Mouse (Mus musculus): ENCODE data around the gene Arhgdib. TPM values are rescaled to one million over a fixed set of nuclear protein-coding genes. Genes with fewer than 3 reads are reported as not detected.

Arhgdib gene
- polyA plus RNA-seq (2014; fragmentation: Nextera tagmentation; extraction: Ambion mirVana), result 7.0 and 16.6 TPM in 2 replicates

DNA sequence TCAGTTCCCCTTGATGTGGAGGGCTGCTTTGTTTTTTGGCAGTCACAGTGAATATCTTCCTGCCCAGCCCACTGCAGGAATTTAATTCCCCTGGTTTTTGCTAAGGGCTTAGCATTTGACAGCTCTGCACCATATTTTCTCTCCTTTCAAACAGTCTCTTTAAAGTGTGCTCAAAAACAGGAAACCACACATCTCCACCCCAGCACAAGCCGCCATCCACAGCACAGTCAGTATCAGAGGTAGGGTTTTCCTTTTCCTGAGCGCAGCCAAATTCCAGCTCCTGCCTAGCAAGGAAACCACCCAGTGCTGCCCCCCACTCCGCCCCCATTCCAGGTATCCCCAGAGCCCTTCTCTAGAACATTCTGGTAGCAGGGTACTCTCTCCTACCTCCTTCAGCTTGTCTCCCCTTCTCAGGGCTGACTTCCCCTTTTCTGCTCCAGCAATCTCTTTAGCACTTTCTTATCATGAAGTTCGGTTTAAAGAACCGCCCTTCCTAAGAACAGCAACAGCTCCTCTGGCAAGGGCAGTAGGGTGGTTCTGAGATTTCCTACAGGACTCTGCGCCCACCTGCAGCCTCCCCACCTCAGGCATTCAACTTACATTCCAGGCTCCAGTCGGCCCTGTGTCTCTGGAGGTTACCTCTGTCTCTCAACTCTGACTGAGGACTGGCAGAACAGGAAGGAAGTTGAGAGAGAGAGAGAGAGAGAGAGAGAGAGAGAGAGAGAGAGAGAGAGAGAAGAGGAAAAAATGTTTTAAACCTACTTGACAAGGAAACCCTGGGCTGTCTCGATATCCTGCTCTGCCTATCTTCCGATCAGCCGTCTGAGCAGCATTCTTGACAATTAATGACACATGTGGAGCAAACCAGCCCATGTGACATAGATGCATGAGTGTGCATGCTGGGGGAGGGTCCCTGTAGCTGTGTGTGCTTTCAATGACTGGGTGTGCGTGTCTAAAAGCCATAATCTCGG, at the start of gene Arhgdib:
Arhgdib (minus strand) TSS at position 849 of the 971 bp plus-strand sequence.
- Histone ChIP-seq H3K27ac (replicated peaks; ENCODE audit: low read depth, low read length) (0 out of 2 replicates have a peak within 1 kb of the TSS, but pooled peaks have one; percentile 20), H3K36me3 (ENCODE audit: control insufficient read depth, insufficient read depth, low read length) (no peaks in the 10 kb centered on the region), H3K4me3 (replicated peaks; ENCODE audit: low read depth, low read length) (no peak within 1 kb of the TSS), H3K4me2 (ENCODE audit: low read length) (no peak within 1 kb of the TSS), H3K9me3 (ENCODE audit: control insufficient read depth, low read length) (no peaks in the 10 kb centered on the region), H3K9ac (replicated peaks; ENCODE audit: low read length) (no peak within 1 kb of the TSS), H3K4me1 (ENCODE audit: control insufficient read depth, insufficient read depth, low read length) (0 out of 2 replicates have a peak, but pooled peaks cover 3% of the 10 kb centered on the region), H3K27me3 (ENCODE audit: control insufficient read depth, insufficient read depth, low read length) (no peaks in the 10 kb centered on the region)
- ATAC-seq (ENCODE audit: low FRiP score, low TSS enrichment) (no peak), DNase-seq (no peak)
- WGBS, result 73% methylated on average over 12 of the region's 12 CpGs

DNA sequence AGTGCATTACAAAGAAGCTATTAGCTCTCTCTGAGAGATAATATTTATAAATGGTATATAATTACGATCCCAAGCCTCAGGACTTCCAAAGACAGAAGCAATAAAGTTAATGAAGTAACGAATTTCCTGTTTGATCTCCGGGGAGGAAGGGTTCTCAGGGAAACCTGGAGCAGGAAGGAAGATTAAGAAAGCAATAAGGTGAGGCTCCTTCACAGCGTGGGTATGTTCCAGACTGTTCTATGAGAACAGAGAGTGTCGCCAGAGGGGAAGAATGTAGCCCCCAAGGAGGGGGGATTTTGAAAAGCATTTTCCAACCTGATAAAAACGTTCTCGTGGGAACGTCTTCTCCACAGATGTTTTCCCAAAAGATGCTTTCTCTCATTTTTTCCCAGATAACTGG, 48.9 kb upstream of the Arhgdib start:
- H3K4me2 ChIP-seq (ENCODE audit: low read length), result no peak overlapping the region
- ATAC-seq (ENCODE audit: low FRiP score, low TSS enrichment) (no peak), DNase-seq (no peak)
- no peak overlapping the region for H3K4me3 ChIP-seq (replicated peaks; ENCODE audit: low read depth, low read length)
- no peaks in the 10 kb centered on the region for H3K27me3 ChIP-seq (ENCODE audit: control insufficient read depth, insufficient read depth, low read length)
- H3K9me3 ChIP-seq (ENCODE audit: control insufficient read depth, low read length), result no peaks in the 10 kb centered on the region
- 74% methylated on average over 8 of the region's 8 CpGs for WGBS
- no peaks in the 10 kb centered on the region for H3K36me3 ChIP-seq (ENCODE audit: control insufficient read depth, insufficient read depth, low read length)
- H3K4me1 ChIP-seq (ENCODE audit: control insufficient read depth, insufficient read depth, low read length), result no peaks in the 10 kb centered on the region
- no peak overlapping the region for H3K9ac ChIP-seq (replicated peaks; ENCODE audit: low read length)
- H3K27ac ChIP-seq (replicated peaks; ENCODE audit: low read depth, low read length), result no peak overlapping the region

DNA sequence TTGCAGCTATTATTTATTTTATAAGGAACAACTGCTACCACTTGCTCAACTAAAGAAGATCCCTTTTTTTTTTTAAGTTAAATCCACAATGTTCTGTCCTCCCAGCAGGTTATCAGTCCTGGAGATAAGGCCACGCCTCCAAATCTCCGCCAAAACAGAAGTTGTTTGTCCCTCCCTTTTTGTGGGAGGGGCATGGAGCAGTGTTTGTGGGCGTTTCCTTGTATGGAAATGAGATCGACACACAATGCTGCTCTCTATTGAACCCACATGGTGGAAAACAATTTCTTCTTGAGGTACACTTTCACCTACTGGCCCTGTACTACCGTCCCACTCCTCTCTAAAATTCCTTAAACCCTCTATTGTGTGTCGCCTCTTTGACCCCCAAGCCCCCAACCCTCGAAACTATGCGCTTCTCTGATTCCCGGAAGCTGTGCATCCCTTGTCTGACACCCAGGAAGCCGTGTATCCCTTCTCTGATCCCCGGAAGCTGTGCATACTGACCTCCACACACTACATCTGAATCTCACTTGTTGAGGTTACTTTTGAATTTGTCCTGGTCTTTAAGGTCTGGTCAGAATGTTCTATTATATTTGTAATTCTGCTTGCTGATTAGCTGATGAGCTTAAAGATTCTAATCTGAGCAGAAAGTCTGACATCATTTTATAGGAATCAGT, 48.3 kb upstream of the Arhgdib start:
- Histone ChIP-seq H3K9me3 (ENCODE audit: control insufficient read depth, low read length) (no peaks in the 10 kb centered on the region), H3K9ac (replicated peaks; ENCODE audit: low read length) (no peak overlapping the region), H3K4me1 (ENCODE audit: control insufficient read depth, insufficient read depth, low read length) (no peaks in the 10 kb centered on the region), H3K27me3 (ENCODE audit: control insufficient read depth, insufficient read depth, low read length) (no peaks in the 10 kb centered on the region), H3K4me2 (ENCODE audit: low read length) (no peak overlapping the region), H3K27ac (replicated peaks; ENCODE audit: low read depth, low read length) (no peak overlapping the region), H3K4me3 (replicated peaks; ENCODE audit: low read depth, low read length) (no peak overlapping the region), H3K36me3 (ENCODE audit: control insufficient read depth, insufficient read depth, low read length) (no peaks in the 10 kb centered on the region)
- DNase-seq, result no peak
- WGBS, result 35% methylated on average over 11 of the region's 11 CpGs
- no peak for ATAC-seq (ENCODE audit: low FRiP score, low TSS enrichment)

DNA sequence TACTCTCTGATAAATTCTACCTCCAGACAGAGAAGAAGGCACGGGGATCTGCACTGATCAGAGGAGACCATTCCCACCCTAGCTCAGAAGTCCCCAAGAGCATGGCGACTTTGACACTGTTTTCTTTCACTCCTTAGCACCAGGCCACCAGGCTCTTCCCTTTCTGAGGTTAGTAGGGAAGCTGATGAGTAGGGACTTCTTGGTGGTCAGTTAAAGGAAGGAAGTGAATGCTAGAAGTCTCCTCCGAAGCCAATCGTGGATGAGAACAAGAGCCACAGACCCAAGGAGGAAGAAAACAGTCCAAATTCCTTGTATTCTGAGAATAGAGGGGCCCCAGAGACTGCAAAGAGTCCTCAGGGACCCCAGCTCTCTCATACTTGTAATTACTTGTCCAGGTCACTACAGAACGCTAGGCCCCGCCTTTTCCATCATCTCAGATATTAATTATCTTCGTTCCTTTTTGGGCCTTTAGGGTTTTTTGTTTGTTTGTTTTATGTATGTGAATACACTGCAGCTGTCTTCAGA, 46.9 kb upstream of the Arhgdib start:
- DNase-seq, result no peak
- Histone ChIP-seq H3K27me3 (ENCODE audit: control insufficient read depth, insufficient read depth, low read length) (no peaks in the 10 kb centered on the region), H3K36me3 (ENCODE audit: control insufficient read depth, insufficient read depth, low read length) (no peaks in the 10 kb centered on the region), H3K27ac (replicated peaks; ENCODE audit: low read depth, low read length) (no peak overlapping the region), H3K4me3 (replicated peaks; ENCODE audit: low read depth, low read length) (no peak overlapping the region), H3K9me3 (ENCODE audit: control insufficient read depth, low read length) (no peaks in the 10 kb centered on the region), H3K4me2 (ENCODE audit: low read length) (no peak overlapping the region), H3K4me1 (ENCODE audit: control insufficient read depth, insufficient read depth, low read length) (no peaks in the 10 kb centered on the region), H3K9ac (replicated peaks; ENCODE audit: low read length) (no peak overlapping the region)
- WGBS, result 92% methylated on average over 7 of the region's 7 CpGs
- ATAC-seq (ENCODE audit: low FRiP score, low TSS enrichment), result no peak

DNA sequence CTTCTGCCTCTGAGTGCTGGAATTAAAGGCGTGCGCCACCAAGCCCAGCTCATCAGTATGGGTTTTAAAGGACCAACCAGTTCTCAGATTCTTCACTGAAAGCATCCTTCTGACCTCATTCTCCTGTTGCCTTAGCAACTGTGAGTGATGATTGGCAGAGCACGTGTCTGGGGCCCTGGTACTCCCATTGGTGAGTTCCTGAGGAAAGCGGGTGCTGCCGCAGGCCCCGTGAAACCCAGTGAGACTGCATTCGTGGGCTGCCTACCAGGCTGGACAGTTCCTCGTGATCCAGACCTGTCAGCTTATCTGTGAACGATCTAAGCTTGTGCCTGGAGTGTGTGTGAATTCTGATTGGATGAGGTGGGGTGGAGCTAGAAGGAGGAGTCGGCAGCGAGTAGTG, 45.0 kb upstream of the Arhgdib start:
- Histone ChIP-seq H3K4me2 (ENCODE audit: low read length) (no peak overlapping the region), H3K27me3 (ENCODE audit: control insufficient read depth, insufficient read depth, low read length) (no peaks in the 10 kb centered on the region), H3K9me3 (ENCODE audit: control insufficient read depth, low read length) (no peaks in the 10 kb centered on the region), H3K4me1 (ENCODE audit: control insufficient read depth, insufficient read depth, low read length) (no peaks in the 10 kb centered on the region), H3K36me3 (ENCODE audit: control insufficient read depth, insufficient read depth, low read length) (no peaks in the 10 kb centered on the region), H3K27ac (replicated peaks; ENCODE audit: low read depth, low read length) (no peak overlapping the region), H3K4me3 (replicated peaks; ENCODE audit: low read depth, low read length) (no peak overlapping the region), H3K9ac (replicated peaks; ENCODE audit: low read length) (no peak overlapping the region)
- 60% methylated on average over 11 of the region's 11 CpGs for WGBS
- ATAC-seq (ENCODE audit: low FRiP score, low TSS enrichment), result no peak
- DNase-seq, result no peak

DNA sequence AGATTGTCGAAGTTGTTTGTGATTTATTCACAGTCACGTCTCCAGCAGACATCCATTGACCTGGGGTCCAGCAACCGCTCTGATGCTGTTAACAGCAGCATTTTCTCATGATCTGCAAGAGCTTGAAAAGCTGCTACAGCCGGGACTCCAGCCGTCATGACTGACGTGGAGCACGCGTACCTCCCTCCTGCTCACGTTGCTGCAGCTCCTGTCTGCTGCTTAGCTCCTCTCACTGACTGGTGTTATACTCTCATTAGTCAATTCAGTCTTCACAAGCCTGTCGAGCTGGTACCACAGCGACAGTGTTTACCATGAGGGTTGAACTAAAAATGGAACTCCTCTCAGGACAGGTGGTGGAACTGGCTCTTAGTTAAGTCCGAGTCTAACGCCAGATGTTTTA, 44.3 kb upstream of the Arhgdib start:
- DNase-seq, result no peak
- no peak for ATAC-seq (ENCODE audit: low FRiP score, low TSS enrichment)
- Histone ChIP-seq H3K36me3 (ENCODE audit: control insufficient read depth, insufficient read depth, low read length) (no peaks in the 10 kb centered on the region), H3K9ac (replicated peaks; ENCODE audit: low read length) (no peak overlapping the region), H3K4me2 (ENCODE audit: low read length) (no peak overlapping the region), H3K27ac (replicated peaks; ENCODE audit: low read depth, low read length) (no peak overlapping the region), H3K9me3 (ENCODE audit: control insufficient read depth, low read length) (no peaks in the 10 kb centered on the region), H3K4me1 (ENCODE audit: control insufficient read depth, insufficient read depth, low read length) (no peaks in the 10 kb centered on the region), H3K4me3 (replicated peaks; ENCODE audit: low read depth, low read length) (no peak overlapping the region), H3K27me3 (ENCODE audit: control insufficient read depth, insufficient read depth, low read length) (no peaks in the 10 kb centered on the region)
- 72% methylated on average over 13 of the region's 13 CpGs for WGBS

DNA sequence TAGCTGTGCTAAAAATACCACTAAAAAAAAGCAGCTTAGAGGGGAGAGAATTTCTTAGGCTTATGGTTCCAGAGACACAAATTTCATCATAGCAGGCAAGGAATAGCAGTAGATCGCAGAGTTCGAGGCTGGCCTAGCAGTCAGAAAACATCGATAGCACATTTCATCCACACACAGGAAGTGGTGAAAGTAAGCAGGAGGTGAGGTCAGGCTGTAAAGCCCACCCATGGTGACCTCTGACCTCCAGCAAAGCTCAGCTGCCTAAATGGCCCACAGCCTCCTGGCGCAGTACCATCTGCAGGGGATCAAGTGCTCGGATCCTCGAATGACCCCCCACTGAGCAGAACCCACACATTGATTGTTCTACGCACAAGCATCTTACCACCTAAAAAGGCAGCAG, 41.5 kb upstream of the Arhgdib start:
- no peaks in the 10 kb centered on the region for H3K27me3 ChIP-seq (ENCODE audit: control insufficient read depth, insufficient read depth, low read length)
- DNase-seq, result no peak
- no peaks in the 10 kb centered on the region for H3K36me3 ChIP-seq (ENCODE audit: control insufficient read depth, insufficient read depth, low read length)
- no peaks in the 10 kb centered on the region for H3K4me1 ChIP-seq (ENCODE audit: control insufficient read depth, insufficient read depth, low read length)
- H3K9ac ChIP-seq (replicated peaks; ENCODE audit: low read length), result no peak overlapping the region
- H3K9me3 ChIP-seq (ENCODE audit: control insufficient read depth, low read length), result no peaks in the 10 kb centered on the region
- H3K4me2 ChIP-seq (ENCODE audit: low read length), result no peak overlapping the region
- H3K27ac ChIP-seq (replicated peaks; ENCODE audit: low read depth, low read length), result no peak overlapping the region
- WGBS, result 60% methylated on average over 7 of the region's 7 CpGs
- ATAC-seq (ENCODE audit: low FRiP score, low TSS enrichment), result no peak
- no peak overlapping the region for H3K4me3 ChIP-seq (replicated peaks; ENCODE audit: low read depth, low read length)

DNA sequence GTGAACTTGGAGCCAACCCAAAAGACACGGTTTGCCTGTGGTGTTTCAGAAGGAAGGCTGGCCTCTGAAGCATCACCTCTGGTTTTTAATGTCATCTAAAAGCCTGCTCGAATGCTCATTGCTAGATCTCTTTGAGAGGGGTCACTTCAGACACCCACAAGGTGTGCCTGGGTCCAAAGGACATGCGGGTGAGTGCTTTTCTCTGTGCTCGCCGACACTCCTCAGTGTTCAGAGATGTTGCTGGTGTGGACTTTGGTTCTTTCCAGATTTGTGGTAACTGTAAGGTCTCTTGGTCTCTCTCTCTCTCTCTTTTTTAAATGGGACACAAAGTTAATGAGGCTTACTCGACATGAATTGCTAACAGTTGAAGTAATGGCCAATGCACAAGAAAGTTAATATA, 40.9 kb upstream of the Arhgdib start:
- Histone ChIP-seq H3K27me3 (ENCODE audit: control insufficient read depth, insufficient read depth, low read length) (no peaks in the 10 kb centered on the region), H3K27ac (replicated peaks; ENCODE audit: low read depth, low read length) (no peak overlapping the region), H3K9ac (replicated peaks; ENCODE audit: low read length) (no peak overlapping the region), H3K36me3 (ENCODE audit: control insufficient read depth, insufficient read depth, low read length) (no peaks in the 10 kb centered on the region), H3K4me3 (replicated peaks; ENCODE audit: low read depth, low read length) (no peak overlapping the region), H3K4me1 (ENCODE audit: control insufficient read depth, insufficient read depth, low read length) (no peaks in the 10 kb centered on the region), H3K4me2 (ENCODE audit: low read length) (no peak overlapping the region), H3K9me3 (ENCODE audit: control insufficient read depth, low read length) (no peaks in the 10 kb centered on the region)
- ATAC-seq (ENCODE audit: low FRiP score, low TSS enrichment), result no peak
- 88% methylated on average over 6 of the region's 6 CpGs for WGBS
- DNase-seq, result no peak

Data from midbrain, embryonic 14.5 days (tissue).